Mouse (Mus musculus) C2C12 (cell line): ENCODE results near the gene Rbfox3. TPM values are rescaled to one million over a fixed set of nuclear protein-coding genes. Genes with fewer than 3 reads are reported as not detected.

Experiments used
- H3K27me3 ChIP-seq: one replicate; pipeline ENCODE4 v1.6.1; 2011; ENCODE audit not compliant: control insufficient read depth, insufficient read depth, insufficient read length
- H3K36me3 ChIP-seq: one replicate; pipeline ENCODE4 v1.6.1; 2011; ENCODE audit not compliant: control insufficient read depth, insufficient read depth
- H3K4me3 ChIP-seq: one replicate; pipeline ENCODE4 v1.5.1; 2011; ENCODE audit warnings: mild to moderate bottlenecking, control low read depth; ENCODE audit not compliant: poor library complexity, insufficient read depth, severe bottlenecking
- H3K79me2 ChIP-seq: one replicate; pipeline ENCODE4 v1.6.1; 2011; ENCODE audit not compliant: control insufficient read depth, insufficient read depth
- H3K79me3 ChIP-seq: one replicate; pipeline ENCODE4 v1.6.1; 2011; ENCODE audit warnings: low read depth, control low read depth
- H3ac ChIP-seq: one replicate; pipeline ENCODE3; 2011; ENCODE audit warnings: low read depth; ENCODE audit not compliant: control insufficient read depth, insufficient read length
- CEBPB ChIP-seq: IDR thresholded peaks from one replicate; pipeline ENCODE4 v1.6.1; 2011; ENCODE audit warnings: low read depth, mild to moderate bottlenecking, control low read depth, moderate library complexity
- CTCF ChIP-seq: IDR thresholded peaks from one replicate; pipeline ENCODE4 v1.5.1; 2011; ENCODE audit not compliant: control insufficient read depth, insufficient read depth, insufficient read length
- FOSL1 ChIP-seq: IDR thresholded peaks from one replicate; pipeline ENCODE4 v1.8.0; 2011; ENCODE audit warnings: mild to moderate bottlenecking, low read length; ENCODE audit not compliant: poor library complexity, insufficient read depth, severe bottlenecking
- MAX ChIP-seq: IDR thresholded peaks from one replicate; pipeline ENCODE4 v1.6.1; 2011; ENCODE audit warnings: mild to moderate bottlenecking, control low read depth
- MYOD1 ChIP-seq: IDR thresholded peaks from one replicate; pipeline ENCODE4 v1.6.1; 2011; ENCODE audit warnings: low read depth; ENCODE audit not compliant: control insufficient read depth, insufficient read length
- MYOG ChIP-seq: IDR thresholded peaks from one replicate; pipeline ENCODE4 v1.6.1; 2011; ENCODE audit not compliant: control insufficient read depth, insufficient read length; ENCODE audit errors: extremely low read depth
- USF1 ChIP-seq: IDR thresholded peaks from one replicate; pipeline ENCODE4 v1.6.1; 2011; ENCODE audit warnings: low read depth, mild to moderate bottlenecking, control low read depth, moderate library complexity
- polyA plus RNA-seq: library from polyadenylated mRNA; unstranded; fragments of >200 nt; fragmentation: generic; extraction: Trizol; gene quantifications from one replicate; pipeline ENCODE4 v1.2.1, GENCODE M21; 2012; ENCODE audit warnings: missing spikeins

Gene Rbfox3
- polyA plus RNA-seq, 1 experiment, result not detected

DNA sequence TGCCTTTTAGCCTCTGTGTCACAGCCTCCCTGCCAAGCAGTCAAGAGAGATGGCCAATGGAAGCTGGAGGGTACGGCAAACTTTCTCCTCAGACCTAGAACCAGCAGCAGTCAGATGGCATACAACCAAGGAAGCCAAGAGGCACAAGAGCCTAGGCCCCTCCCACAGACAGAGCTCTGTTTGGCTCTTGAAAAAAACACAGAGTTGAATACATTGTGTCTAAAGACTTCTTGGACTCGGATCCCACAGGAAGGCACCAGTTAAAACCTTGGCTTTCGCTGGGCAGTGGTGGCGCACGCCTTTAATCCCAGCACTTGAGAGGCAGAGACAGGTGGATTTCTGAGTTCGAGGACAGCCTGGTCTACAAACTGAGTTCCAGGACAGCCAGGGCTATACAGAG, 7.1 kb downstream of the Rbfox3 start:
- TF ChIP-seq MYOG (no peak), USF1 (no peak), MYOD1 (no peak), CEBPB (no peak), CTCF (no peak), FOSL1 (no peak), MAX (no peak)

DNA sequence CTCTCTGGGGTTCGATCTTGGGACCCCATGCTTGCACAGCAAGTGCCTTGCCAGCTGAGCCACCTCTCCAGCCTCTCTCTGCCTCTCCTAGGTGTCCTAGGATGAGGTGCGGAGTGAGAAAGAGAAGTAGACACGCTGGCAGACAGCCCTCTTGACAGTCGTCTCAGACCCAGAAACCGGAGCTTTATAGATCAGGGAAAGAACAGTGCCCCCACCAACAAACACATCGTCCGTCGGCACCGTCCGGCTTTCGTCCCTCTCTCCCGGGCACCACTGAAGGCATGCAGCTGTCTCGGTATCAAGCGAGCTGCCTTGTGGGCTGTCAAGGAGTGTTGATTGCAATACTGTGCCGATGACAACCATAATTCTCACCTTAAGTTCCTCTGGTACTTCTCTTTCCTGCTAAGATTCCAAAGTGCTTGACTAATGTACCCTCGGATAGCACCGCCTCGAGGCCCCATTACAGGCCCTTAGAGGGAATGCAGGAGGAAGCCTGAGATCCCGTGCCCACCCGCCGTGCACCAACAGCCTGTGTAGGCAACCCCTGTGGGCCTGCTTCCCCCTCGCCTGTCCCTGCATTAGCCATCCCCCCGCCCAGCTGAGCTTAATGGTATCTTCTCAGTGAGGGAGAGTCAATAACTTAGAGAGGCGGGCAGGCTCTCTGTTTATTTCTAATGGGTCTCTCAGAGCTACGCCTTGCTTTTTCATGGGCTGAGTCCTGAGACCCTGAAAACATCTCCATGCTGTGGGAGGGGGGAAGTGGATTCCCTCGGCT, 11.4 kb downstream of the Rbfox3 start:
- Histone ChIP-seq H3K36me3 (no peaks in the 10 kb centered on the region), H3K27me3 (peaks cover 74% of the 10 kb centered on the region), H3K4me3 (no peak overlapping the region), H3K79me3 (no peaks in the 10 kb centered on the region), H3ac (no peak overlapping the region), H3K79me2 (no peaks in the 10 kb centered on the region)
- TF ChIP-seq MYOD1 (no peak), MYOG (no peak), MAX (no peak), FOSL1 (no peak), CTCF (no peak), USF1 (no peak), CEBPB (no peak)

More for the DNA sequence above, 7.1 kb downstream of the Rbfox3 start:
- H3K4me3 ChIP-seq, result no peak overlapping the region
- no peaks in the 10 kb centered on the region for H3K79me2 ChIP-seq
- peaks cover 76% of the 10 kb centered on the region for H3K27me3 ChIP-seq
- no peak overlapping the region for H3ac ChIP-seq
- H3K36me3 ChIP-seq, result no peaks in the 10 kb centered on the region
- no peaks in the 10 kb centered on the region for H3K79me3 ChIP-seq

DNA sequence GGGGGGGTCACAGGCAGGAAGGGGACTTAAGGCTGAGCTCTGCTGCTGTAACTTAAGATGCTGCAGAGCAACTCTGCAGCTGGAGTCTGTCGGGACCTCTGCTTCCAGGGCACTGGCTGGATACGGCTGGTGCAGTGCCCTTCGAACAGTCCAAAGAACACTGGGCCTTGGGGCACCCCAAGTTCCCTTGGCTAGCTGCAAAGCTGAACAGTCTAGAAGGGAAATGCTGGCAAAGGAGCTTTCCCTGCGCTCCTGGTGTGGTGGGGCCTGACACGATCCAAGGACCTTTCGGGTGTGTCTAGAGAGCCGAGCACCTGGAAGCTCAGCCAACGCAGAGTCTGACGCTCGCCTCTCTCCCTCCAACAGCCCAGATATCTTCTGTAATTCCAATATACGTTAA, 12.8 kb downstream of the Rbfox3 start:
- Histone ChIP-seq H3K36me3 (no peaks in the 10 kb centered on the region), H3ac (no peak overlapping the region), H3K79me2 (no peaks in the 10 kb centered on the region), H3K27me3 (peaks cover 79% of the 10 kb centered on the region), H3K79me3 (no peaks in the 10 kb centered on the region), H3K4me3 (no peak overlapping the region)
- TF ChIP-seq CTCF (no peak), CEBPB (no peak), USF1 (no peak), MYOD1 (no peak), MYOG (no peak), MAX (no peak), FOSL1 (no peak)

DNA sequence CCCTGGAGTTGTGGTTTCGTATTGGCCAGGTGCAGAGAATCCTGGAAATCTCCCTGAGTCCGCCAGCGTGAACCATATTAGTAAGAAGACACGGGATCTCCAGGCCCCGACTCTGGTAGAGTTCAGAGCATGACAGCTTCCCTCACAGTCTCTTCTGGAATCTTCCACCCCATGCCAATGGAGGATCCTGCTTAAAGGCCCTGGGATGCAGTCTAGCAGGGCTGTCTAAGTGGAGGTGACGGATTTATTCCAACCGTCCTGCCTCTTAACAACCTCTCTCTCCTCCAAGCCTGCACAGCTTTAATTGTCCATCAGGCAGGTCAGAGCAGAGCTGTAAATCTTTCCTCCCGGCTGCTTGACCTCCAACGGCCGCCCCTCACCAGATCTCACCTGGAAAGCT, 13.2 kb downstream of the Rbfox3 start:
- H3K27me3 ChIP-seq, result peaks cover 79% of the 10 kb centered on the region
- no peak overlapping the region for H3K4me3 ChIP-seq
- no peaks in the 10 kb centered on the region for H3K79me3 ChIP-seq
- no peak for TF ChIP-seq FOSL1
- TF ChIP-seq USF1, result no peak
- no peak for TF ChIP-seq CEBPB
- no peak for TF ChIP-seq MAX
- TF ChIP-seq MYOG, result no peak
- no peak for TF ChIP-seq CTCF
- TF ChIP-seq MYOD1, result no peak
- H3ac ChIP-seq, result no peak overlapping the region
- no peaks in the 10 kb centered on the region for H3K36me3 ChIP-seq
- H3K79me2 ChIP-seq, result no peaks in the 10 kb centered on the region

DNA sequence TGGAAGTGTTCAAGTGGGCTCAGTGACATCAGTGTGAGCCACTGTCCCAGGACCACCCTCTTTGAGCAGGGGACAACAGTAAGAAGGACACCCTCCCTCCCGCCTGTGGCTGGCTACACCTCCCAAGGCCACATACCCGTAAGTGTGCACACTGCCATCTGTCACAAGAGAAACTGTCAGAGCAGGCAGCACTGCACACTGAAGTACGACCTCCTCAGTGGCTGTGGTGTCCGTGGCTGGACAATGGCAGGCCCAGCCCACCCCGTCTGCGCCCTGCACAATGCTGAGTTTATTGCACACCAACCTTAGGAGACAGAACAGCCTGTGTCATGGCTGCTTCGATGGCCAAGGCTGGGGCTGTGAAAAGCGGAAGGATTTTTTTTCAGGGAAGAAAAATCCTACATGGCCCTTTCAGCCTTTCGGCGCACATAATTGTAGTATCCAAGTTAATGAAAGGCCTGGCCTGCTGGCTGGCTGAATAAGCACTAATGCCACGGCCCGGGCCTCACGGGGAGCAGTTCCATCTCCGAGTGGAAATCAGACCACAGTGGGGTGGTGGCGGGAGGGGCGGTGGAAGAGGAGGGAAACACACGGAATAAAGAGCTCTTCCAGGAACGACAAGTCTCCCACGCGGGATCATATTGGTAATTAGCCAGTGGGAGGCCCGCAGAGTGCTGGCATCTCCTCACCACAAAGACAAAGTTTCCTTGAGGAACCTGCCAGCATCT, 14.1 kb downstream of the Rbfox3 start:
- H3ac ChIP-seq, result no peak overlapping the region
- H3K4me3 ChIP-seq, result no peak overlapping the region
- H3K36me3 ChIP-seq, result no peaks in the 10 kb centered on the region
- peaks cover 84% of the 10 kb centered on the region for H3K27me3 ChIP-seq
- H3K79me3 ChIP-seq, result no peaks in the 10 kb centered on the region
- H3K79me2 ChIP-seq, result no peaks in the 10 kb centered on the region
- TF ChIP-seq MYOG, result no peak
- TF ChIP-seq FOSL1, result no peak
- no peak for TF ChIP-seq USF1
- TF ChIP-seq CEBPB, result no peak
- no peak for TF ChIP-seq MAX
- TF ChIP-seq MYOD1, result no peak
- TF ChIP-seq CTCF, result no peak
